Mouse (Mus musculus): Measurements from ENCODE around the gene Nlgn3.

GRCm38 (mm10) chrX:101253952-101254729 lies 44.8 kb upstream of the Nlgn3 start, which contains the start of gene Foxo4:
- TF ChIP-seq CTCF (IDR thresholded peaks at IDR 0.05; ENCODE audit: borderline replicate concordance, control insufficient read depth, extremely low read depth, insufficient read depth, low read length, poor library complexity) (no peak), POLR2A (IDR thresholded peaks at IDR 0.05; ENCODE audit: control insufficient read depth, extremely low read depth, insufficient read depth, low read length, poor library complexity) (peak; percentile 94)

Data from thymus, adult 2 months (tissue).